Mouse (Mus musculus): Measurements from ENCODE around the gene Mmp1b. TPM values are rescaled to one million over a fixed set of nuclear protein-coding genes. Genes with fewer than 3 reads are reported as not detected.

Gene Mmp1b
- total and polyA plus RNA-seq, 2 experiments from 2014 or later, result not detected

DNA sequence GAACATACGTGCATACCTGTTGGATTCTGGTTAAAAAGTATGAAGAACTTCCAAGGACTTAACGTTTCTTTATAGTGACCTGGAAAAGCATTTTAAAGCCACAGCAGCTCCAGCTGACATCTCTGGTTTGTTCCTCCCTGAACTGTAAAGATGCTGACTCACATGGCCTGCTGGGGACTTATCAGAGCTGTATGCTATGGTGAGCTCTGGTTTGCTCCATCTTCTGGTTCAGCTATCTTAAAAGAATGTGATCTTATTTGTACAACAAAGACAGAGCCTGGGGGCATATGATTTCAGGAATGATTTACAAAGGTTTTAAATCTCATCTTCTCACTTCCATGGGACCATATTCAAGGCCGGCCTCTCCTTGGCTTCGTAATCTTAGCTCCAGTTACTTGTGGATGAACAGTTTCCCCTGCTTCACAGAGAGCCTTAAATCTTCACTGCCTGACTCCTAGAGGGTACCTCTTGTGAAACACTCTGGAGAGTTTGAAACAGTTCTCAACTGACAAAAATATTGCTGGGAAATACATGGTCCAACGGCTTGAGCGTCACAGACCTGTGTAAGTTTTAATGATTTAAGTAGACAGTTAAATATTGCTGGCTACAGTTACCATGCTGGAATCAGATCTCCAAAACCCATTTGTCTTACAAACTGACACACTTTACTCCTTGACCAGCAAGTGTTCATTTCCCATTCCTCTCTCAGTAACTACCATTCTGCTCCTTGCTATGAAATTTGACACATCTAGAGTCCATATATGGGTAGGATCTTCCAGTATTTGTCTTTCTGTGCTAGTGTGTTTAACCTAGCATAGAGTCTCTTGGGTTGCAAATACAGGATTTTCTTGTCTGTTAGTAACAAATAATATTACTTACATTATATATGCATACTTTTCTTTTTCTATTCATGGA is 51.8 kb downstream of the Mmp1b start:
- Histone ChIP-seq H3K4me1 (ENCODE audit: insufficient read depth, low read length) (no peaks in the 10 kb centered on the region), H3K4me2 (ENCODE audit: low read depth, low read length) (no peak overlapping the region), H3K27me3 (ENCODE audit: insufficient read depth, low read length) (no peaks in the 10 kb centered on the region), H3K9ac (replicated peaks; ENCODE audit: low read length) (no peak overlapping the region), H3K27ac (no peak overlapping the region), H3K4me3 (ENCODE audit: low read length) (no peak overlapping the region), H3K36me3 (ENCODE audit: insufficient read depth, low read length) (no peaks in the 10 kb centered on the region), H3K9me3 (ENCODE audit: low read length) (no peaks in the 10 kb centered on the region)
- ATAC-seq (no peak), DNase-seq (ENCODE audit: low spot score) (no peak)
- 94% methylated on average over 5 of the region's 6 CpGs for WGBS
- no peak for TF ChIP-seq CTCF (IDR thresholded peaks at IDR 0.05; ENCODE audit: low read depth)

- Histone ChIP-seq H3K9me3 (ENCODE audit: low read length) (no peaks in the 10 kb centered on the region), H3K27ac (no peak overlapping the region), H3K36me3 (ENCODE audit: insufficient read depth, low read length) (no peaks in the 10 kb centered on the region), H3K4me2 (ENCODE audit: low read depth, low read length) (no peak overlapping the region), H3K4me3 (ENCODE audit: low read length) (no peak overlapping the region), H3K27me3 (ENCODE audit: insufficient read depth, low read length) (no peaks in the 10 kb centered on the region), H3K9ac (replicated peaks; ENCODE audit: low read length) (no peak overlapping the region), H3K4me1 (ENCODE audit: insufficient read depth, low read length) (no peaks in the 10 kb centered on the region)
- no peak for TF ChIP-seq CTCF (IDR thresholded peaks at IDR 0.05; ENCODE audit: low read depth)
- no peak for ATAC-seq
- no peak for DNase-seq (ENCODE audit: low spot score)
Observed at GRCm38 (mm10) chr9:7331847-7332246, 56.0 kb downstream of the Mmp1b start.

Other genes starting within 250 kb of the Mmp1b start
- 12.2 and 13.0 TPM in 2 replicates for gene Dync2h1, start 203.6 kb downstream of the Mmp1b start, total RNA-seq (2014; rRNA removed)
- 14.5 and 16.7 TPM in 2 replicates for gene Dync2h1, start 203.6 kb downstream of the Mmp1b start, polyA plus RNA-seq (2015; fragmentation: Nextera tagmentation; extraction: Ambion mirVana)
- gene Dcun1d5, start 203.5 kb downstream of the Mmp1b start, total RNA-seq (2014; rRNA removed), result 64.0 and 78.7 TPM in 2 replicates
- 83.4 and 87.4 TPM in 2 replicates for gene Dcun1d5, start 203.5 kb downstream of the Mmp1b start, polyA plus RNA-seq (2015; fragmentation: Nextera tagmentation; extraction: Ambion mirVana)
- 0.07 and 0.10 TPM in 2 replicates for gene Mmp13, start 115.5 kb downstream of the Mmp1b start, total RNA-seq (2014; rRNA removed)
- 0.14 TPM in 1 of 2 replicates, not detected in the other for gene Mmp13, start 115.5 kb downstream of the Mmp1b start, polyA plus RNA-seq (2015; fragmentation: Nextera tagmentation; extraction: Ambion mirVana)
- gene Mmp12, start 43.7 kb downstream of the Mmp1b start, total RNA-seq (2014; rRNA removed), result not detected in 2 replicates
- 0.15 TPM in 1 of 2 replicates, not detected in the other for gene Mmp12, start 43.7 kb downstream of the Mmp1b start, polyA plus RNA-seq (2015; fragmentation: Nextera tagmentation; extraction: Ambion mirVana)
- not detected in 2 replicates for gene Mmp3, start 57.8 kb upstream of the Mmp1b start, total RNA-seq (2014; rRNA removed)
- not detected in 2 replicates for gene Mmp3, start 57.8 kb upstream of the Mmp1b start, polyA plus RNA-seq (2015; fragmentation: Nextera tagmentation; extraction: Ambion mirVana)
- gene Mmp10, start 114.3 kb upstream of the Mmp1b start, total RNA-seq (2014; rRNA removed), result not detected in 2 replicates
- gene Mmp10, start 114.3 kb upstream of the Mmp1b start, polyA plus RNA-seq (2015; fragmentation: Nextera tagmentation; extraction: Ambion mirVana), result not detected in 2 replicates
- gene Mmp8, start 170.4 kb upstream of the Mmp1b start, total RNA-seq (2014; rRNA removed), result not detected in 2 replicates
- gene Mmp8, start 170.4 kb upstream of the Mmp1b start, polyA plus RNA-seq (2015; fragmentation: Nextera tagmentation; extraction: Ambion mirVana), result 0.15 and 0.19 TPM in 2 replicates
- gene Mmp27, start 183.3 kb upstream of the Mmp1b start, total RNA-seq (2014; rRNA removed), result not detected in 2 replicates
- gene Mmp27, start 183.3 kb upstream of the Mmp1b start, polyA plus RNA-seq (2015; fragmentation: Nextera tagmentation; extraction: Ambion mirVana), result not detected in 2 replicates
- gene Mmp20, start 240.2 kb upstream of the Mmp1b start, total RNA-seq (2014; rRNA removed), result not detected in 2 replicates
- gene Mmp20, start 240.2 kb upstream of the Mmp1b start, polyA plus RNA-seq (2015; fragmentation: Nextera tagmentation; extraction: Ambion mirVana), result not detected in 2 replicates

All from hindbrain, postnatal 0 days (tissue).